Mouse (Mus musculus): ENCODE results near the gene Gucd1. TPM values are rescaled to one million over a fixed set of nuclear protein-coding genes. Genes with fewer than 3 reads are reported as not detected.
"Not testable (repeated sequence)": the region's sequence is repeated elsewhere in the genome, so short reads cannot be mapped to it uniquely, and the experiment has no call there.

Gene Gucd1
- polyA plus RNA-seq, 1 experiment from 2014 or later: 31.7 TPM

- Histone ChIP-seq H3K4me1 (no peaks in the 10 kb centered on the region), H3K27me3 (no peaks in the 10 kb centered on the region), H3K27ac (no peak overlapping the region), H3K4me3 (no peak overlapping the region), H3K9me3 (no peaks in the 10 kb centered on the region), H3K9ac (no peak overlapping the region), H3K36me3 (no peaks in the 10 kb centered on the region), H3K4me2 (replicated peaks) (no peak overlapping the region)
- 47% methylated on average over 3 of the region's 3 CpGs for WGBS
- no peak for ATAC-seq (ENCODE audit: insufficient number of reproducible peaks, insufficient read depth, low FRiP score, low TSS enrichment)
These were observed 18.0 kb downstream of the Gucd1 start for GRCm38 (mm10) chr10:75499791-75500190.

DNA sequence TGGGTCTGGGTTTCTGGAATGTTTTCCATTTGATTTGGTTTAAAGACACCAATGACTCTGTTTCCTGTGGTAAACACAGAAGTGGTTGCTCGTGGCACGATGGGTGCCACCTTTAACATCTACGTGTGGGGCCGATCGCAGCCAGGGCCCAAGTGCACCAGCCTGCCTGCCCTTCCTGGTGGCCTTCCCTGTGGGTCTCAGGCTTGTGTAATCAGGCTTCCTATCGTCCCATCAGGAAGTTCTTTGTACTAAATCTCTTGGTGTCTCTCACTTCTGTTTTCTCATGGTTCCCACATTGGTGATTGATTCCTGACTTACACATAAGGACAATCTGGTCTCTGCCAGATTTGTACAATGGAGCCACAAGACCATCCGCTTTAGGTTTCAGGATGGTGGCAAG lies 18.6 kb downstream of the Gucd1 start:
- whole genome bisulfite sequencing: 87% methylated on average over 7 of the region's 7 CpGs
- H3K27me3 ChIP-seq; ATAC-seq (ENCODE audit: insufficient number of reproducible peaks, insufficient read depth, low FRiP score, low TSS enrichment); H3K27ac ChIP-seq; H3K4me3 ChIP-seq; H3K9ac ChIP-seq; H3K9me3 ChIP-seq; H3K36me3 ChIP-seq; H3K4me2 ChIP-seq (replicated peaks); H3K4me1 ChIP-seq: not testable (repeated sequence)

- Histone ChIP-seq H3K9me3 (no peaks in the 10 kb centered on the region), H3K27me3 (no peaks in the 10 kb centered on the region), H3K4me1 (no peaks in the 10 kb centered on the region), H3K4me2 (replicated peaks) (no peak overlapping the region), H3K36me3 (no peaks in the 10 kb centered on the region), H3K4me3 (no peak overlapping the region), H3K9ac (no peak overlapping the region), H3K27ac (no peak overlapping the region)
- ATAC-seq (ENCODE audit: insufficient number of reproducible peaks, insufficient read depth, low FRiP score, low TSS enrichment): no peak
These were observed 21.9 kb downstream of the Gucd1 start for GRCm38 (mm10) chr10:75495921-75496320.

DNA sequence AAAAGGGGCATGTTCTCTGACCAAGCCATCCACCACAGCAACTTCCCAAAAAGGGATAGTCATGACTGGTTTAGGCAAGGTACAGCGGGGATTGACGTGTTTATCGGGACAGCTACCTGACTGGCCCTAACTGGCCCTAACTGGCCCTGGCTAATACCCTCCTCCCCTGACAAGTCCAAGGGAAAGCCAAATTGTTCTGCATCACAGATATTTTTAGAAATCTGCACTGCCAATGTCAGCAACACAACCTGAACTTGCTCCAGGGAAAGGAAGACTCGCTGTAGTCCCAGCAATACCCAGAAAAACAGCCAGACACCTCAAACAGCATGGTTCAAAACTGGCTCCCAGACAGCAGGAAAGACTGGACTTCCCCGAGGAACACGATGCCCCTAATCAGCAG lies 22.5 kb downstream of the Gucd1 start:
- no peaks in the 10 kb centered on the region for H3K4me1 ChIP-seq
- H3K27me3 ChIP-seq: no peaks in the 10 kb centered on the region
- no peak for ATAC-seq (ENCODE audit: insufficient number of reproducible peaks, insufficient read depth, low FRiP score, low TSS enrichment)
- H3K27ac ChIP-seq: no peak overlapping the region
- no peaks in the 10 kb centered on the region for H3K9me3 ChIP-seq
- no peaks in the 10 kb centered on the region for H3K36me3 ChIP-seq
- H3K4me2 ChIP-seq (replicated peaks): no peak overlapping the region
- no peak overlapping the region for H3K9ac ChIP-seq
- WGBS: 64% methylated on average over 6 of the region's 6 CpGs
- H3K4me3 ChIP-seq: no peak overlapping the region

GRCm38 (mm10) chr10:75491936-75492262 lies 25.9 kb downstream of the Gucd1 start:
- Histone ChIP-seq H3K36me3 (no peaks in the 10 kb centered on the region), H3K9ac (no peak overlapping the region), H3K27me3 (no peaks in the 10 kb centered on the region), H3K27ac (no peak overlapping the region), H3K4me2 (replicated peaks) (no peak overlapping the region), H3K9me3 (no peaks in the 10 kb centered on the region), H3K4me3 (no peak overlapping the region), H3K4me1 (no peaks in the 10 kb centered on the region)
- ATAC-seq (ENCODE audit: insufficient number of reproducible peaks, insufficient read depth, low FRiP score, low TSS enrichment): no peak
- WGBS: 84% methylated on average over 2 of the region's 2 CpGs

DNA sequence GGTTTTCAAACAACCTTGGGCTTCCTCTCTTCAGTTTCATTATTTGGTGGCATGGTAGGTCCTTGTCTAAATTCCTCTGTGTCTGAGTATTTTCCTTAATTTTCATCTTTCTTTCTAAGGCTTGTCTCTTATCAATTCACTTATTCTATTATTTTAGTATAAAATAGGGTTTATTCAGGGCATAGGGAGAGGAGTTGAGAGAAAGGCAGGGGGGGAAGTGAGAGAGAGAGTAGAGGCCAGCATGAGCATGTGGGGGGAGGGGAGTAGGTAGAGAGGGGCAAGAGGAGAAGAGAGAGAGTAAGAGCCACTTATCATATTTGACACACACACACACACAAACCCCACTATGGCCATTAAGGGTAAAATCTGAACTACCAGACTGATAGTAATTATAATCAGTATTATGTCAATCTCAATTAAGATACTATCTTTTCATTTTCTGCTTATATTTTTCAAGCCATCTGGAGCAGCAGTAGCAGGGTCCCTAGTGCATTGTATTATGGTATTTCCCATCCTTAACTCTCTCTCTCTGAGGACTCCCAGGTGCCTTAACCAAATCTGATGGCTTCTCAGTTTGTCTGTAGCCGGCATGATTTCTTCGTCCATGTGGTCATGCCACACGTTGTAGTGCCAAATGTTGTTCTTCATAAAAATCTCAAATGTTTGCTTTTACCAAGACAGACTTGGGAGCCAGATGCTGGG lies 26.4 kb downstream of the Gucd1 start:
- Histone ChIP-seq H3K4me3 (no peak overlapping the region), H3K36me3 (no peaks in the 10 kb centered on the region), H3K27me3 (no peaks in the 10 kb centered on the region), H3K4me1 (no peaks in the 10 kb centered on the region), H3K27ac (no peak overlapping the region), H3K9me3 (no peaks in the 10 kb centered on the region), H3K9ac (no peak overlapping the region), H3K4me2 (replicated peaks) (no peak overlapping the region)
- ATAC-seq (ENCODE audit: insufficient number of reproducible peaks, insufficient read depth, low FRiP score, low TSS enrichment): no peak
- WGBS: 87% methylated on average over 3 of the region's 3 CpGs

DNA sequence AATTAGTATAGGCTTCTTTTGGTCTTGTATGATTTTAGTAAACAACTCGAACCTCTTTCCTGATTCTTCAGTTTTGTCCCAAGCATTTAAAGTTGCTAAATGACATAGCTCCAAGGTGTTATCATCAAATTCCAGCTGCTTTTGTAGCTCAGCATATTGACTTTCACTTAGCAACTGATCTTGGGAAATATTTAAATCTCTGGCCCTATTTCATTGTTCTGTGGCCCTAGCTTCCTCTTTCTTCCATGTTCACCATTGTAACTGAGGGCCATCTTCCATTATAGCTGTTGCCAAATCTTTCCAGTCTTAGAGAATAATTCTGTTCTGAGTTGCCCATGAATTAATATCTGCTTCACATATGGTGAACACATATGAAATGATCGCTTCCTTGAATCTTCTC lies 27.0 kb downstream of the Gucd1 start:
- 83% methylated on average over 2 of the region's 2 CpGs for WGBS
- Histone ChIP-seq H3K27me3 (no peaks in the 10 kb centered on the region), H3K4me3 (no peak overlapping the region), H3K9ac (no peak overlapping the region), H3K9me3 (no peaks in the 10 kb centered on the region), H3K4me2 (replicated peaks) (no peak overlapping the region), H3K27ac (no peak overlapping the region), H3K36me3 (no peaks in the 10 kb centered on the region), H3K4me1 (no peaks in the 10 kb centered on the region)
- no peak for ATAC-seq (ENCODE audit: insufficient number of reproducible peaks, insufficient read depth, low FRiP score, low TSS enrichment)

DNA sequence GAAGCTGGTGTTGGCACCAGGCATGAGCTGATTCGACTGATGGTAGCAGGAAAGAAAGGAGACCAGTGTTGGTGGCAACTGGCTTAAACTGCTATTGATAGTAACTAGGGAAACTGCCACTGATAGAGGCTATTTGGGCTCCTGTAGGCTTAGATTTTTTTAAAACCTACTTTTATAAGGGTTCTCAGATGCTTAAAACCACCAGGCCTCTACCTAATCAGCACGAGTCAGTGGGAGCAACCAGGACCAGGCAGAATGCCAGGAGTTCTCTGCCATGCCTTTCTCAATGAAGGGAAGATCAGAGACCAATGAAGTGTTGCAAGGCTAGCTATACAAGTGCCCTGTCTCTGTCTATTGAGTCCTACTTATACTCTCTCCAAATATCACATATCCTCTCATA lies 28.2 kb downstream of the Gucd1 start:
- Histone ChIP-seq H3K36me3 (no peaks in the 10 kb centered on the region), H3K27me3 (no peaks in the 10 kb centered on the region), H3K9me3 (no peaks in the 10 kb centered on the region), H3K4me3 (no peak overlapping the region), H3K27ac (no peak overlapping the region), H3K9ac (no peak overlapping the region), H3K4me1 (no peaks in the 10 kb centered on the region), H3K4me2 (replicated peaks) (no peak overlapping the region)
- ATAC-seq (ENCODE audit: insufficient number of reproducible peaks, insufficient read depth, low FRiP score, low TSS enrichment): no peak
- WGBS: 77% methylated on average over 2 of the region's 2 CpGs

GRCm38 (mm10) chr10:75487131-75487530 lies 30.6 kb downstream of the Gucd1 start:
- whole genome bisulfite sequencing: 63% methylated on average over 3 of the region's 3 CpGs
- Histone ChIP-seq H3K36me3 (no peaks in the 10 kb centered on the region), H3K4me1 (no peaks in the 10 kb centered on the region), H3K27me3 (no peaks in the 10 kb centered on the region), H3K4me3 (no peak overlapping the region), H3K9ac (no peak overlapping the region), H3K27ac (no peak overlapping the region), H3K4me2 (replicated peaks) (no peak overlapping the region), H3K9me3 (no peaks in the 10 kb centered on the region)
- no peak for ATAC-seq (ENCODE audit: insufficient number of reproducible peaks, insufficient read depth, low FRiP score, low TSS enrichment)

- ATAC-seq (ENCODE audit: insufficient number of reproducible peaks, insufficient read depth, low FRiP score, low TSS enrichment): no peak
- Histone ChIP-seq H3K9me3 (no peaks in the 10 kb centered on the region), H3K9ac (no peak overlapping the region), H3K36me3 (no peaks in the 10 kb centered on the region), H3K27ac (no peak overlapping the region), H3K4me1 (no peaks in the 10 kb centered on the region), H3K27me3 (no peaks in the 10 kb centered on the region), H3K4me3 (no peak overlapping the region), H3K4me2 (replicated peaks) (no peak overlapping the region)
- 57% methylated on average over 9 of the region's 9 CpGs for WGBS
These were observed 31.4 kb downstream of the Gucd1 start for GRCm38 (mm10) chr10:75486086-75486979.

- Histone ChIP-seq H3K9me3 (no peaks in the 10 kb centered on the region), H3K4me2 (replicated peaks) (no peak overlapping the region), H3K27ac (no peak overlapping the region), H3K36me3 (no peaks in the 10 kb centered on the region), H3K27me3 (no peaks in the 10 kb centered on the region), H3K4me1 (no peaks in the 10 kb centered on the region), H3K4me3 (no peak overlapping the region), H3K9ac (no peak overlapping the region)
- no peak for ATAC-seq (ENCODE audit: insufficient number of reproducible peaks, insufficient read depth, low FRiP score, low TSS enrichment)
- 67% methylated on average over 6 of the region's 6 CpGs for WGBS
These were observed 33.0 kb downstream of the Gucd1 start for GRCm38 (mm10) chr10:75484767-75485166.

- no peak for ATAC-seq (ENCODE audit: insufficient number of reproducible peaks, insufficient read depth, low FRiP score, low TSS enrichment)
- H3K9me3 ChIP-seq: no peaks in the 10 kb centered on the region
These were observed 33.7 kb downstream of the Gucd1 start for GRCm38 (mm10) chr10:75484066-75484465.

More at GRCm38 (mm10) chr10:75484066-75484465, 33.7 kb downstream of the Gucd1 start:
- no peak overlapping the region for H3K27ac ChIP-seq
- 88% methylated on average over 6 of the region's 6 CpGs for WGBS
- H3K27me3 ChIP-seq: no peaks in the 10 kb centered on the region
- no peaks in the 10 kb centered on the region for H3K36me3 ChIP-seq
- H3K4me1 ChIP-seq: no peaks in the 10 kb centered on the region
- H3K4me3 ChIP-seq: no peak overlapping the region
- H3K4me2 ChIP-seq (replicated peaks): no peak overlapping the region
- no peak overlapping the region for H3K9ac ChIP-seq
